Mouse (Mus musculus) heart, adult 2 months (tissue): Measurements from ENCODE around the gene Ercc1.

Experiments
- CTCF ChIP-seq: fragments of 200-600 bp; IDR thresholded peaks from 2 replicates; pipeline ENCODE4 v1.8.1; 2022; ENCODE audit warnings: antibody characterized with exemption, mild to moderate bottlenecking, moderate library complexity
- POLR2A ChIP-seq: fragments of 200-500 bp; IDR thresholded peaks from 2 replicates; pipeline ENCODE4 v1.6.1; 2011; ENCODE audit warnings: mild to moderate bottlenecking, low read depth, low read length, control low read depth; ENCODE audit not compliant: insufficient read depth

- TF ChIP-seq CTCF = no peak
- TF ChIP-seq POLR2A = no peak
These were observed 12.7 kb upstream of the Ercc1 start for GRCm38 (mm10) chr7:19331910-19332309.
